Mouse (Mus musculus) intestine, postnatal 0 days (tissue): ENCODE measurements around the gene Zbtb39. TPM values are rescaled to one million over a fixed set of nuclear protein-coding genes. Genes with fewer than 3 reads are reported as not detected.

Source experiments
- polyA plus RNA-seq: library from polyadenylated mRNA; unstranded; fragments of >200 nt; fragmentation: Nextera tagmentation; extraction: Ambion mirVana; gene quantifications from 2 replicates; pipeline ENCODE4 v1.2.1, GENCODE M21; 2015

Zbtb39 gene
- polyA plus RNA-seq, 1 experiment from 2014 or later = 1.3 TPM

Other genes starting within 250 kb of the Zbtb39 start
- gene Stac3, start 237.9 kb upstream of the Zbtb39 start, polyA plus RNA-seq = 0.17 TPM in 1 of 2 replicates, not detected in the other
- 19.9 and 21.9 TPM in 2 replicates for gene Ndufa4l2, start 224.6 kb upstream of the Zbtb39 start, polyA plus RNA-seq
- gene Shmt2, start 217.1 kb upstream of the Zbtb39 start, polyA plus RNA-seq = 26.2 and 26.7 TPM in 2 replicates
- 2.9 and 4.5 TPM in 2 replicates for gene Nxph4, start 205.0 kb upstream of the Zbtb39 start, polyA plus RNA-seq
- gene Lrp1, start 118.4 kb upstream of the Zbtb39 start, polyA plus RNA-seq = 28.9 and 33.4 TPM in 2 replicates
- 27.1 and 29.2 TPM in 2 replicates for gene Stat6, start 96.6 kb upstream of the Zbtb39 start, polyA plus RNA-seq
- 2.9 and 3.2 TPM in 2 replicates for gene Nemp1, start 72.6 kb upstream of the Zbtb39 start, polyA plus RNA-seq
- 3.9 and 4.2 TPM in 2 replicates for gene Nab2, start 71.0 kb upstream of the Zbtb39 start, polyA plus RNA-seq
- 73.8 and 80.3 TPM in 2 replicates for gene Myo1a, start 34.4 kb upstream of the Zbtb39 start, polyA plus RNA-seq
- gene Tac2, start 15.1 kb upstream of the Zbtb39 start, polyA plus RNA-seq = not detected in 2 replicates
- gene Gpr182, start 12.2 kb downstream of the Zbtb39 start, polyA plus RNA-seq = 0.81 and 1.2 TPM in 2 replicates
- gene Rdh1, start 20.2 kb downstream of the Zbtb39 start, polyA plus RNA-seq = 0.10 and 0.12 TPM in 2 replicates
- 0.10 and 0.43 TPM in 2 replicates for gene Rdh16f1, start 20.2 kb downstream of the Zbtb39 start, polyA plus RNA-seq
- gene Rdh9, start 36.8 kb downstream of the Zbtb39 start, polyA plus RNA-seq = 2.2 and 2.3 TPM in 2 replicates
- 0.07 TPM in 1 of 2 replicates, not detected in the other for gene Rdh16, start 61.6 kb downstream of the Zbtb39 start, polyA plus RNA-seq
- not detected in 2 replicates for gene Rdh19, start 110.4 kb downstream of the Zbtb39 start, polyA plus RNA-seq
- 0.24 and 0.39 TPM in 2 replicates for gene Rdh16f2, start 126.9 kb downstream of the Zbtb39 start, polyA plus RNA-seq
- 1.1 and 1.2 TPM in 2 replicates for gene Rdh7, start 149.3 kb downstream of the Zbtb39 start, polyA plus RNA-seq
- gene Sdr9c7, start 159.0 kb downstream of the Zbtb39 start, polyA plus RNA-seq = 0.09 TPM in 1 of 2 replicates, not detected in the other